Mouse (Mus musculus): ENCODE data around the gene Klf5. TPM values are rescaled to one million over a fixed set of nuclear protein-coding genes. Genes with fewer than 3 reads are reported as not detected.

Klf5 gene
- total and polyA plus RNA-seq, 3 experiments, result 0.73 to 1.9 (median 0.76) TPM

GRCm38 (mm10) chr14:99275827-99276226 is 22.7 kb upstream of the Klf5 start:
- WGBS, result 55% methylated on average over 4 of the region's 4 CpGs
- H3K36me3 ChIP-seq (ENCODE audit: control insufficient read depth, insufficient read depth, low read length), result no peaks in the 10 kb centered on the region

GRCm38 (mm10) chr14:99278312-99278711 is 20.2 kb upstream of the Klf5 start:
- no peak overlapping the region for H3K4me3 ChIP-seq
- no peak overlapping the region for H3K9ac ChIP-seq (ENCODE audit: low read depth, low read length)
- no peaks in the 10 kb centered on the region for H3K27me3 ChIP-seq (ENCODE audit: control insufficient read depth, insufficient read depth, low read length)
- intact Hi-C loops (cut with DNase I), result no loop called here
- DNase-seq, result no peak
- TF ChIP-seq EP300 (IDR thresholded peaks at IDR 0.05; ENCODE audit: insufficient read depth, low read depth, low read length) (no peak), POLR2A (IDR thresholded peaks at IDR 0.05; ENCODE audit: insufficient read depth, low read depth, low read length) (no peak), CTCF (IDR thresholded peaks at IDR 0.05) (no peak)
- H3K36me3 ChIP-seq (ENCODE audit: control insufficient read depth, insufficient read depth, low read length), result no peaks in the 10 kb centered on the region
- no peaks in the 10 kb centered on the region for H3K79me2 ChIP-seq (replicated peaks; ENCODE audit: control insufficient read depth, insufficient read depth, low read length)
- H3K4me1 ChIP-seq (ENCODE audit: control insufficient read depth, insufficient read depth, low read length), result no peaks in the 10 kb centered on the region
- H3K27ac ChIP-seq, result no peak overlapping the region
- WGBS, result 61% methylated on average over 9 of the region's 9 CpGs

More at GRCm38 (mm10) chr14:99275827-99276226, 22.7 kb upstream of the Klf5 start:
- no peak for DNase-seq
- no peaks in the 10 kb centered on the region for H3K79me2 ChIP-seq (replicated peaks; ENCODE audit: control insufficient read depth, insufficient read depth, low read length)
- H3K27ac ChIP-seq, result no peak overlapping the region
- TF ChIP-seq POLR2A (IDR thresholded peaks at IDR 0.05; ENCODE audit: insufficient read depth, low read depth, low read length) (no peak), CTCF (IDR thresholded peaks at IDR 0.05) (no peak), EP300 (IDR thresholded peaks at IDR 0.05; ENCODE audit: insufficient read depth, low read depth, low read length) (no peak)
- no peaks in the 10 kb centered on the region for H3K4me1 ChIP-seq (ENCODE audit: control insufficient read depth, insufficient read depth, low read length)
- no peak overlapping the region for H3K9ac ChIP-seq (ENCODE audit: low read depth, low read length)
- intact Hi-C loops (cut with DNase I), result no loop called here
- no peaks in the 10 kb centered on the region for H3K27me3 ChIP-seq (ENCODE audit: control insufficient read depth, insufficient read depth, low read length)
- H3K4me3 ChIP-seq, result no peak overlapping the region

- Histone ChIP-seq H3K9ac (ENCODE audit: low read depth, low read length) (no peak overlapping the region), H3K36me3 (ENCODE audit: control insufficient read depth, insufficient read depth, low read length) (no peaks in the 10 kb centered on the region), H3K79me2 (replicated peaks; ENCODE audit: control insufficient read depth, insufficient read depth, low read length) (no peaks in the 10 kb centered on the region), H3K27ac (no peak overlapping the region), H3K27me3 (ENCODE audit: control insufficient read depth, insufficient read depth, low read length) (no peaks in the 10 kb centered on the region), H3K4me1 (ENCODE audit: control insufficient read depth, insufficient read depth, low read length) (no peaks in the 10 kb centered on the region), H3K4me3 (no peak overlapping the region)
- DNase-seq, result no peak
- TF ChIP-seq CTCF (IDR thresholded peaks at IDR 0.05) (no peak), POLR2A (IDR thresholded peaks at IDR 0.05; ENCODE audit: insufficient read depth, low read depth, low read length) (no peak), EP300 (IDR thresholded peaks at IDR 0.05; ENCODE audit: insufficient read depth, low read depth, low read length) (no peak)
- WGBS, result 54% methylated on average over 12 of the region's 12 CpGs
- intact Hi-C loops (cut with DNase I), result no loop called here
Observed at GRCm38 (mm10) chr14:99278763-99279486, 19.6 kb upstream of the Klf5 start.

- intact Hi-C loops (cut with DNase I), result no loop called here
- Histone ChIP-seq H3K4me1 (ENCODE audit: control insufficient read depth, insufficient read depth, low read length) (no peaks in the 10 kb centered on the region), H3K79me2 (replicated peaks; ENCODE audit: control insufficient read depth, insufficient read depth, low read length) (no peaks in the 10 kb centered on the region), H3K4me3 (no peak overlapping the region), H3K27ac (no peak overlapping the region), H3K9ac (ENCODE audit: low read depth, low read length) (no peak overlapping the region), H3K27me3 (ENCODE audit: control insufficient read depth, insufficient read depth, low read length) (no peaks in the 10 kb centered on the region), H3K36me3 (ENCODE audit: control insufficient read depth, insufficient read depth, low read length) (no peaks in the 10 kb centered on the region)
- WGBS, result 81% methylated on average over 5 of the region's 5 CpGs
- no peak for TF ChIP-seq EP300 (IDR thresholded peaks at IDR 0.05; ENCODE audit: insufficient read depth, low read depth, low read length)
- no peak for TF ChIP-seq CTCF (IDR thresholded peaks at IDR 0.05)
- TF ChIP-seq POLR2A (IDR thresholded peaks at IDR 0.05; ENCODE audit: insufficient read depth, low read depth, low read length), result no peak
- no peak for DNase-seq
Observed at GRCm38 (mm10) chr14:99280399-99280798, 18.1 kb upstream of the Klf5 start.

GRCm38 (mm10) chr14:99280825-99281433 is 17.6 kb upstream of the Klf5 start:
- H3K4me1 ChIP-seq (ENCODE audit: control insufficient read depth, insufficient read depth, low read length), result no peaks in the 10 kb centered on the region
- 59% methylated on average over 5 of the region's 5 CpGs for WGBS

GRCm38 (mm10) chr14:99285486-99285885 is 13.0 kb upstream of the Klf5 start:
- H3K36me3 ChIP-seq (ENCODE audit: control insufficient read depth, insufficient read depth, low read length), result no peaks in the 10 kb centered on the region
- H3K27me3 ChIP-seq (ENCODE audit: control insufficient read depth, insufficient read depth, low read length), result no peaks in the 10 kb centered on the region
- no peak for DNase-seq
- no peak overlapping the region for H3K4me3 ChIP-seq
- no peak overlapping the region for H3K9ac ChIP-seq (ENCODE audit: low read depth, low read length)
- TF ChIP-seq POLR2A (IDR thresholded peaks at IDR 0.05; ENCODE audit: insufficient read depth, low read depth, low read length) (no peak), EP300 (IDR thresholded peaks at IDR 0.05; ENCODE audit: insufficient read depth, low read depth, low read length) (no peak), CTCF (IDR thresholded peaks at IDR 0.05) (no peak)
- H3K79me2 ChIP-seq (replicated peaks; ENCODE audit: control insufficient read depth, insufficient read depth, low read length), result no peaks in the 10 kb centered on the region
- 93% methylated on average over 4 of the region's 4 CpGs for WGBS
- no peak overlapping the region for H3K27ac ChIP-seq
- intact Hi-C loops (cut with DNase I), result no loop called here
- no peaks in the 10 kb centered on the region for H3K4me1 ChIP-seq (ENCODE audit: control insufficient read depth, insufficient read depth, low read length)

More at GRCm38 (mm10) chr14:99280825-99281433, 17.6 kb upstream of the Klf5 start:
- intact Hi-C loops (cut with DNase I), result no loop called here
- TF ChIP-seq CTCF (IDR thresholded peaks at IDR 0.05) (no peak), POLR2A (IDR thresholded peaks at IDR 0.05; ENCODE audit: insufficient read depth, low read depth, low read length) (no peak), EP300 (IDR thresholded peaks at IDR 0.05; ENCODE audit: insufficient read depth, low read depth, low read length) (no peak)
- H3K27me3 ChIP-seq (ENCODE audit: control insufficient read depth, insufficient read depth, low read length), result no peaks in the 10 kb centered on the region
- H3K9ac ChIP-seq (ENCODE audit: low read depth, low read length), result no peak overlapping the region
- DNase-seq, result no peak
- no peaks in the 10 kb centered on the region for H3K36me3 ChIP-seq (ENCODE audit: control insufficient read depth, insufficient read depth, low read length)
- H3K4me3 ChIP-seq, result no peak overlapping the region
- H3K79me2 ChIP-seq (replicated peaks; ENCODE audit: control insufficient read depth, insufficient read depth, low read length), result no peaks in the 10 kb centered on the region
- no peak overlapping the region for H3K27ac ChIP-seq
